Mouse (Mus musculus) intestine, embryonic 14.5 days (tissue): Measurements from ENCODE around the gene Cmip. TPM values are rescaled to one million over a fixed set of nuclear protein-coding genes. Genes with fewer than 3 reads are reported as not detected.
A peak's percentile ranks its signal among the peaks of the same experiment; 100 is the strongest.

ENCODE experiments used
- ATAC-seq: fragments of 200-750 bp; cut with Nextera tagmentation; replicated peaks from 2 replicates; pipeline ENCODE4 v1.8.0; 2017; ENCODE audit warnings: low read depth, moderate number of reproducible peaks, moderate TSS enrichment, moderate library complexity; ENCODE audit not compliant: low FRiP score, low TSS enrichment
- DNase-seq: peaks from one replicate; pipeline ENCODE4 v3.0.0-alpha.2; 2018; ENCODE audit warnings: low spot score
- H3K27ac ChIP-seq: fragments of 300-500 bp; sonication (generic); 2 replicates; pipeline ENCODE4 v1.5.1; 2014; ENCODE audit warnings: low read depth, mild to moderate bottlenecking, control low read depth
- H3K27me3 ChIP-seq: fragments of 300-500 bp; sonication (generic); replicated peaks from 2 replicates; pipeline ENCODE4 v1.6.1; 2014; ENCODE audit warnings: low read length, control low read depth; ENCODE audit not compliant: control insufficient read depth, insufficient read depth
- H3K36me3 ChIP-seq: fragments of 300-500 bp; sonication (generic); 2 replicates; pipeline ENCODE4 v1.6.1; 2014; ENCODE audit warnings: low read length, control low read depth; ENCODE audit not compliant: control insufficient read depth, insufficient read depth
- H3K4me1 ChIP-seq: fragments of 300-500 bp; sonication (generic); replicated peaks from 2 replicates; pipeline ENCODE4 v1.6.1; 2014; ENCODE audit warnings: low read length, control low read depth, mixed read lengths; ENCODE audit not compliant: control insufficient read depth, insufficient read depth
- H3K4me2 ChIP-seq: fragments of 300-500 bp; sonication (generic); 2 replicates; pipeline ENCODE4 v1.6.1; 2014; ENCODE audit warnings: low read length
- H3K4me3 ChIP-seq: fragments of 300-500 bp; sonication (generic); 2 replicates; pipeline ENCODE4 v1.5.1; 2014; ENCODE audit warnings: low read depth, low read length, control low read depth, mixed read lengths
- H3K9ac ChIP-seq: fragments of 300-500 bp; sonication (generic); 2 replicates; pipeline ENCODE4 v1.6.1; 2014; ENCODE audit warnings: mild to moderate bottlenecking, low read length
- H3K9me3 ChIP-seq: fragments of 300-500 bp; sonication (generic); 2 replicates; pipeline ENCODE4 v1.6.1; 2016; ENCODE audit warnings: low read length, control low read depth; ENCODE audit not compliant: control insufficient read depth
- WGBS: fragments of 180-500 bp; shearing (Covaris S2); extraction: QIAGEN DNeasy Blood & Tissue Kit; methylation state at CpG from one replicate; pipeline ENCODE4 v1.1.7; 2014; 5-methylcytosine and 5-hydroxymethylcytosine counted together
- polyA plus RNA-seq: library from polyadenylated mRNA; unstranded; fragments of >200 nt; fragmentation: Nextera tagmentation; extraction: Ambion mirVana; gene quantifications from 2 replicates; pipeline ENCODE4 v1.2.1, GENCODE M21; 2014

Cmip gene
- polyA plus RNA-seq, 1 experiment from 2014 or later, result 22.4 TPM

DNA sequence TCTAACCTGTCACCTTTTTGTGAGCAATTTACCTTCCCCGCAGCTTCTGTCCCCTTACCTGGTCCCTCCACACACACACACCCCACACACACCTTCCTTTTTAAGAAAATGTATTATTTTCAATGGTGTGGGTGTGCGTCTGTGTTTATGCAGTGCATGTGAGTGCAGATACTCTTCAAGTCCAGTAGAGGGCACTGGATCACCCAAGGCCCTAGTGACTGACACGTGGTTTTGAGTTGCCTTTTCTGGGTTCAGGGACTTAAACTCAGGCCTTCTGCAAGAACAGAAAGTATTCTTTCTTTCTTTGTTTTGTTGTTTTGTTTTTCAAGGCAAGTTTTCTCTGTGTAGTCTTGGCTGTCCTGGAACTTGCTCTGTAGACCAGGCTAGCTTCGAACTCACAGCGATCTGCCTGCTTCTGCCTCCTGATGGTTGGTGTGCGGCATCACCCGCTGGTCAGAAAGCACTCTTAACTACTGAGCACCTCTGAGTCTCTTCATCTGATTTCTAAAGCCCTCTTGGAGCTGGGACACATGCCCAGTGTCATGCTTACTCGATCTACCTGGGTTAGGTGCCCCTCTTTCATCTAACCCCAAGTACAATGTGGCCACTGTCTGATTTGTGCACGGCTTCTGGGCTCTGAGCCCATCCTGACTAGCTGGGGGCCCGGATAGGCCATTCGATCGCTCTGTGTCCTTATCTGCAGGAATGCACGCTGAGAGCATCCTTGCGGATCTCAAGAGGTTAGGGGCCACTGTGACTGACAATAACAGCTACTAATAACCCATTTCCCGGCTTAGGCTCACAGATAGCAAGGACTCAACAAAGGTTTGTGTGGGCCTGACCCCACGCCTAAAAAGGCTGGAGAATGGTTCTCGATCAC is 3.2 kb upstream of the Cmip start:
- 85% methylated on average over 17 of the region's 17 CpGs for WGBS
- Histone ChIP-seq H3K4me2 (no peak overlapping the region), H3K27ac (no peak overlapping the region), H3K27me3 (no peaks in the 10 kb centered on the region), H3K4me3 (no peak overlapping the region), H3K9ac (no peak overlapping the region), H3K36me3 (no peaks in the 10 kb centered on the region), H3K9me3 (no peaks in the 10 kb centered on the region), H3K4me1 (peaks cover 4% of the 10 kb centered on the region; the same call in 1 of the 2 replicates)
- ATAC-seq, result no peak
- DNase-seq, result no peak

GRCm38 (mm10) chr8:117254496-117254895 is 2.4 kb upstream of the Cmip start:
- H3K9me3 ChIP-seq, result no peaks in the 10 kb centered on the region
- H3K4me3 ChIP-seq, result no peak overlapping the region
- peaks cover 13% of the 10 kb centered on the region for H3K4me1 ChIP-seq
- no peak overlapping the region for H3K27ac ChIP-seq
- 79% methylated on average over 6 of the region's 6 CpGs for WGBS
- H3K36me3 ChIP-seq, result no peaks in the 10 kb centered on the region
- ATAC-seq (no peak), DNase-seq (no peak)
- H3K27me3 ChIP-seq, result no peaks in the 10 kb centered on the region
- H3K4me2 ChIP-seq, result no peak overlapping the region
- no peak overlapping the region for H3K9ac ChIP-seq

DNA sequence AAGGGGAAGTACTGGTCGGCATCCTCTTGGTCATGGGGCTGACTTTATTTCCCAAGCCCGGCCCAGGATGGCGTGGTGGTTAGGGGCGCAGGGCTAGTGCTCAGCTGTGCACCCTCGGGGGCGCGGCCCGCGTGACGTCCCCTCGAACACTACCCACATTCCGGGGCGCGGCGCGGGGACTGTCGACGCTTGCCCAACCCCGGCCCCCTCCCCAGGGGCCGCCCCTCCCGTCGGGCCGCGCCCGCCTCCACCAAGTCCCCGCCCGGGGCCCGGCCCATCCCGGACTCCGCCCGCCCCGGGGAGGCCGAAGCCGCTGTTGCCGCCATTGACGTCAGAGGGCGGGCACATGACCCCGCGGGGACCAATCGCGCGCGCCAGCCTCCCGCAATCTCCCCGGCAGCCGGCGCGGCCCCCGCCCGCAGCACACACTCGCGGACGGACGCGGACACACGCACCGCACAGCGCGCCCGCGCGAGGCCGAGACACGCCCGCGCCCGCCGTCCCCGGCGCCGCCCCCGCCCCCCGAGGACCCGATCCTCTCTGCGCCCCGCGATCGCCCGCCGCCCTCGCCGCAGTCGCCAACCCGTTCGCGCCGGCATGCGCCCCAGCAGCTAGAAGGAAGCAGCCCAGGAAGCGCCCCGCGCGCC is 449 bp upstream of the Cmip start:
- Histone ChIP-seq H3K27ac (peak overlapping the region; percentile 77), H3K9ac (peak overlapping the region; percentile 93), H3K4me3 (peak overlapping the region; percentile 100), H3K27me3 (no peaks in the 10 kb centered on the region), H3K9me3 (no peaks in the 10 kb centered on the region), H3K4me1 (peaks cover 31% of the 10 kb centered on the region), H3K36me3 (no peaks in the 10 kb centered on the region), H3K4me2 (peak overlapping the region; percentile 89)
- DNase-seq, result peak; percentile 95
- peak; percentile 94 for ATAC-seq
- under 1% methylated on average over 53 of the region's 92 CpGs for WGBS

- H3K9me3 ChIP-seq, result no peaks in the 10 kb centered on the region
- H3K27ac ChIP-seq, result peak overlapping the region; percentile 77
- H3K9ac ChIP-seq, result peak overlapping the region; percentile 93
- H3K4me1 ChIP-seq, result peaks cover 42% of the 10 kb centered on the region
- peak overlapping the region; percentile 89 for H3K4me2 ChIP-seq
- H3K27me3 ChIP-seq, result no peaks in the 10 kb centered on the region
- 4% methylated on average over 22 of the region's 22 CpGs for WGBS
- no peaks in the 10 kb centered on the region for H3K36me3 ChIP-seq
- peak overlapping the region; percentile 100 for H3K4me3 ChIP-seq
- no peak for ATAC-seq
- DNase-seq, result peak; percentile 75
These were observed 1.1 kb downstream of the Cmip start for GRCm38 (mm10) chr8:117257821-117258575.

DNA sequence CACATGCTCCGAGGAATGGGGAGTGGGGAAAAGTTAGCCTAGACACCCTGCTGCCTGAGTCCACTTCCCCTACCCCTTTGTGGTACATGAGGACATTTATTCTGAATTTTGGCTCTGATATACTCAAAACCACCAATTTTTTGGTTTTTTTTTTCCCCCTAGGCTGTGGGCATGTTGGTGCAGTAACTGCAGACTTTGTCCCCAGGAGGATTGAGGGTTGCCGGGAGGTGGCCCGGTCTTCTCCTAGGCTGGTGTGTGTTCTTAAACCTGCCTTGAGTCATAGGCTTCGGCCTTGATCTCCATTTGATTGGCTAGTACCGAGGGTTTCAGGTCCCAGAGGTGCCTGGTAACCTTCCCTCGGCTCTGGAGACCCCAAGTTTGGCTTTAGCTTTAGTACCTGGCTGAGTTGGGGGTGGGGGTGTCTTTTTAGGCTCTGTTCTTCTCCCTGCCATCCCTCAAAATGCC is 1.7 kb downstream of the Cmip start:
- Histone ChIP-seq H3K27ac (peak overlapping the region; percentile 77), H3K4me1 (peaks cover 44% of the 10 kb centered on the region), H3K36me3 (no peaks in the 10 kb centered on the region), H3K9me3 (no peaks in the 10 kb centered on the region), H3K4me3 (peak overlapping the region; percentile 100), H3K9ac (peak overlapping the region; percentile 93), H3K4me2 (peak overlapping the region; percentile 89), H3K27me3 (no peaks in the 10 kb centered on the region)
- ATAC-seq, result no peak
- no peak for DNase-seq
- 49% methylated on average over 6 of the region's 6 CpGs for WGBS

GRCm38 (mm10) chr8:117259431-117260001 is 2.7 kb downstream of the Cmip start:
- H3K36me3 ChIP-seq, result no peaks in the 10 kb centered on the region
- H3K4me1 ChIP-seq, result peaks cover 44% of the 10 kb centered on the region
- no peak for ATAC-seq
- peak overlapping the region; percentile 100 for H3K4me3 ChIP-seq
- DNase-seq, result no peak
- no peaks in the 10 kb centered on the region for H3K27me3 ChIP-seq
- H3K9me3 ChIP-seq, result no peaks in the 10 kb centered on the region
- peak overlapping the region; percentile 93 for H3K9ac ChIP-seq
- peak overlapping the region; percentile 7; the same call in 1 of the 2 replicates for H3K27ac ChIP-seq
- H3K4me2 ChIP-seq, result peak overlapping the region; percentile 89
- 61% methylated on average over 11 of the region's 11 CpGs for WGBS

GRCm38 (mm10) chr8:117260234-117260929 is 3.5 kb downstream of the Cmip start:
- WGBS, result 32% methylated on average over 14 of the region's 14 CpGs

More at GRCm38 (mm10) chr8:117260234-117260929, 3.5 kb downstream of the Cmip start:
- DNase-seq (peak; percentile 65), ATAC-seq (no peak)
- no peaks in the 10 kb centered on the region for H3K9me3 ChIP-seq
- peaks cover 44% of the 10 kb centered on the region for H3K4me1 ChIP-seq
- peak overlapping the region; percentile 89 for H3K4me2 ChIP-seq
- H3K27ac ChIP-seq, result peak overlapping the region; percentile 9; the same call in 1 of the 2 replicates
- H3K4me3 ChIP-seq, result peak overlapping the region; percentile 6; the same call in 1 of the 2 replicates
- no peaks in the 10 kb centered on the region for H3K36me3 ChIP-seq
- H3K9ac ChIP-seq, result peak overlapping the region; percentile 93; the same call in 1 of the 2 replicates
- H3K27me3 ChIP-seq, result no peaks in the 10 kb centered on the region
